Mouse (Mus musculus) ovary, postnatal 10 days (tissue): ENCODE data around the gene Klhl29.
"Not testable (repeated sequence)": the region's sequence is repeated elsewhere in the genome, so short reads cannot be mapped to it uniquely, and the experiment has no call there.

Source experiments
- DNase-seq: peaks from one replicate; pipeline ENCODE4 v3.0.0; 2022; ENCODE audit warnings: low spot score

The Klhl29 gene

DNA sequence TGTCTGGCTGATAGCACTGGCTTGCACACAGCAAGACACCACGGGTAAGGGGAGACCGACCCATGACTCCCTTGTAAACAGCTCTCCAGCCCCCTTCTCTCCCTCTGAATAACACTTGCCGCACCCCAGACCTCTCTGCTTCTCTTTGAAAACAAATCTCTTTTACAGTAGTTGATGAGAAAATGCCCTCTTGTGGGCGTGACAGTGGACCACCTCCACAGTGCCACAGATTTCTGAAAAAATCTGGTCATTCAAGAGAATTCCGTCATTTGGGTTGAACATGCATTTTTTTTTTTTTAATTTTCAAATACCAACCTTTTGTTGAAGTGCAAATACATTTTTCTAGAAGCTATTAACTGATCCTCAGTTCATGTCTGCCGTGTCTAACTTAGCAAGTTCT lies 17.0 kb downstream of the Klhl29 start:
- no peak for DNase-seq

DNA sequence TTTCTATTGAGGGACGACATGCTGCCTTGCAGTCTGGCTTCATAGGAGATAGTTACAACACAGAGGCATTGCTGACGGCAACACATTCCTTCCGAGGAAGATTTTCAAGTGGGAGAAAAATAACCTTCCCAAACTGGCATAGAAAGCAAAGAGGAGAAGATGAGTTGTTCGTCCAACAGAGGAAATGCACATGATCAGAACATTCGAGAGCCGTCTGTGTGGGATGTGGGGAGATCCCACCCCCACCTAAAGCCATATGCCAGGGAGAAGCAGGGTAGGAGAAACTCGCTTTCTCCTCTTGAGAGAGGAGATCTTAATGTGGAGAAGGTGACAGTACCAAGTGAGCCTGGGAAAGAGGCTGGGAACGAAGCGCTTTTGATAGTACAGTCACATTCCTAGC lies 22.1 kb downstream of the Klhl29 start:
- no peak for DNase-seq

DNA sequence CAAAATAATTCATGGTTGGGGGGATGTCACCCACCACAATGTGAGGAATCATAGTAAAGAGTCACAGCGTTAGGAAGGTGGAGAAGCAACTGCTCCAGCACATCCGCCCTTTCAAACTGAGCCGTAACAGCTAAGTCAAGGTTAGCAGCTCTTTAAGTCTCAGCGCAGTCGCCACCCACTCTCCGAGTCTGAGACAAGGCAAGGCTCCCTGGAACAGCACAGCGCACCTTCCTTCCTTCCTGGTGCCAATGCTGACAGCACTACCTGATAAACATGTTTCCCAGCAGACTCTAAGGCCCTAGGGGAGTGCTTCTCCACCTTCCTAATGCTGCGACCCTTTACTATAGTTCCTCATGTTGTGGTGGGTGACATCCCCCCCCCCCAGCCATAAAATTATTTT lies 22.7 kb downstream of the Klhl29 start:
- no peak for DNase-seq

DNA sequence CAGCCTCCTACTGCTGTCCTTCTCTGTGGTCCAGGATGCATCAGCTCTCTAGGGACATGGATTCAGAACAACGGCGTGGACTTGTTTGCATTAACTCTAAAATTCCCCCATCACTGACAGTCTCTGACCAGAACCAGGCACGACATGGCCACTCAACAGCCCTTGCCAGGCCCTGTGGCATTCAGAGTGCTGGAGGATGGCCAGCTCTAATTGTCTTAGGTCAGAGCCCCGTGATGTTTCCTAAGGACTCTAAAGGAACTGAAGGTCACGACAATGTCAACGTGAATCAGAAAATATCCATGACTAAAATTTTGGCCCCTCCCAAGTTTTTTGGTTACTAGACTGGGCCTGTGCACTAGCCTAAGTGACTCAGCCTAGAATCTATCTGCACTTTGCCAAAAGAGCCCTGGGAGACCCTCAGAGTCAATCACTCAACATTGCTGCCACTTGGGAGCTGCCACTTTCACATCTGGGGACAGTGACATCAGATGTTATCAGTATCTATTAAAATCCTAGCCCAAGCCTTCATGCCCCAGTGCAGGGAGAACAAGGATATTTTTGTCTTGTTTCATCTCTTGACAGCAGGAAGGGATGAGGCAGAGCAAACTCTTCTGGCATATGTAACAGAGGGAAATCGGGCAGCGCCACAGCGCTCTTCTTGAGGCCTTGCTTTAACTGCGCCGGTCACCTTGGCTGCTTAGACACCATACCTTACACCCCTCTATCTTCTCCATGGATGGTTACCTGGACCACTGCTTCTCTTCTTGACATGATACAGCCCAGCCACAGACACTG lies 24.8 kb downstream of the Klhl29 start:
- no peak for DNase-seq

DNA sequence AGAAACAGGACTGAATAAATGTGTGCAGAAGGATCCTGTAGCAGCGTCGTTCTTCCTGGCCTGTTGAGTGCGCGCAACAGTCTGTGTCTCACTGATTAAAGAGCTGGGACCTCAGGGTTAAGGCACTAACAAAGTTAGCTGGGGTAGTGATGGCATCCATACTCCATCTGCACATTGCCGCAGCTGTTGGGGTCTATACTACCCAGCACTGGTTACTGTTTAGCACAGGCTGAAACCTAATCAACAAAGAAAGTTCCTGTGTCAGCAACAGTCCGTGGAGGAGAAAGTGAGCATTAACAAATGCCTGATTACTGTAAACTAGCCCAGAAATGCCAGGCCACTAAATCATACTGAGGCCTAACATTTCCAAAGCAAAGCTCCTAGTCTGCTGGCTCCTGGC lies 30.4 kb downstream of the Klhl29 start:
- no peak for DNase-seq

DNA sequence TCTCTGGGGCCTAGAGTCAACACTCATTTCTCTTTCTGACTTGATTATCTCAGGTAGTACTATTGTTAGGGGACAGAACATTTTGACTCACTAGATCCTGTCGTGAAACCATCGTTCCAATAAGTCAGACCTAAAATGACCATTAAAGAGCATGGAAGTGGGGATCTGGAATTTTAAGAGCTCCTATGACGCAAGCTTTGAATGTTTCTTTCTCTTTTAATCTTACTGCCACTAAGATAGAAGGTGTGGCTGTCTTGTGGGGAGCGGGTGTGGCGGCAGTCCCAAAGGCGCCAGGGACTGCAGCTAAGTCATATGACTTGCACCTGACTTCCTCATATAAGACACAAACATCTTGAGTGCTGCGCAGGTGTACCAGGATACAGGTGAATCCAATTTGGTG lies 31.0 kb downstream of the Klhl29 start:
- not testable (repeated sequence) for DNase-seq

DNA sequence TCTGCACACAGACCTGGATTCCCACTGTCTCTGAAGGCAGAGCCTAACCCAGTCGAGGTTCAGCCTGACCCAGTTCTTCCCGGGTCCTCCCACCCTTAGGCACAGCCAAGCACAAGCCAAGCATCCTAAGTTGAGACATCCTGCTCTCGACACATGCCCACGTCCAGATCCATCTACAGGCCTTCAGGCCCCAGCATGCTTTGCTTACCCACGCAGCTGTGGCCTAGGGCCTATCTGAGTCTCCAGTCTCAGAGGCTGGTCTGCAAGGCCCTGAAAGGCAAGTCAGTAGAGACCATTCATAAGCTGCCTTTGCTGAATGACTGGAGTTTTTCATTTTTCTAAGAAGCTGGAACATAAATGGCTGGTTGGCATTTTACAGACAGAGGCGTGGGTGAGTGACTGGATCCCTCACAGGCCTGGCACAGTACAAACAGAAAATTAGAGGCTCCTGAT lies 35.3 kb downstream of the Klhl29 start:
- DNase-seq = no peak

DNA sequence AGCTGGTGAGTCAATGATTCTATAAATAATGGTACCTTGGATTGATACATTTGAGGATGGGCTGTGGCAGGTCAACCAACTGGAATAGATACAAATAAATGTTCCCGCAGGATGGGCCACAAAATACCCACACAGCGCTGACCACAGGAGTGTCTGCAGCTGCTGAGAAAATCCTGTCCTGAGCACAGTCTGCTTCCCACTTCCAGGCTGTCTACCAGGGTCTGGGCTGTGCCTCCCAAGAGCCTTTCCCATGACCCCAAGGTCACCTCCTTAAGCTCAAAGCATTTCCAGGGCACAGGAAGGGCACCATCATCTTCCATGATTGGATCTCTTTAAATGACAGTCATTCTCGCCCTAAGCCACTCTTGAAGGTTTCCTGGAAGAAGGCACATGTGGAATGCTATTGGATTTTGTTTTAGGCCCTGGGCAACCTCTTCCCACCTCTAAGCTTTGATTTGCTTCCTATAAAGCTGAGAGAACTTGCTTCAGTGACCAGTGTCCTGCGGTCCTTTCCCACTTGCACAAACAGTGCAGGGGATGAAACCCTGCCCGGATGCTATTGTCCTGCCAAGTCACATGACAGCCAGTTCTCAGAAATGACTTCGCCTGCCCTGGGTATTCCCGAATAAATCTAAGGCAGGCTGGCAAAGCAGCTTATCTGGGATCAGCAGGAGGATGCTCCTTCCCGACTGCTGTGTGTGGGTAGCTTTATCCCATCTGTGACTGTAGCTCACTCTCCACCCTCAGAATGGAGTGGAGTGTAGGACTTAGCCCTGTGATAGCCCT lies 38.4 kb downstream of the Klhl29 start:
- no peak for DNase-seq

DNA sequence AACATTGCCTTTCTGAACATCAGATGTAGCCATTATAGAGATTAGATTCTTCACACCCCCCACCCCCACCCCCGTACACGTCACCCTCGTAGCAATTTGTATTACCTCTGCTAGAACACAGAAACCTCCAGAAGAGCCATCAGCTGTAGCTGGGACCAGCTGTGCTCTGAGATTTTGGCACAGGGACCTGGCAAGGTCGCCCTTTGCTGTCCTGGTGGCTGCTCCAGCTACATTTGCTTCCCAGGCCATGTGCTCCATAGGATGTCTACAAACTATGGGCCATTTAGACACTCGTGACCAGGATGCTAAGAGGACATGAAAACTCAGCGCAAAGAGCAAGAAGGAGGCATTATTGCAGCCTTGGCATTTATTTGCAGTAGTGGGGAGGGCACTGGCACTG lies 39.2 kb downstream of the Klhl29 start:
- no peak for DNase-seq

DNA sequence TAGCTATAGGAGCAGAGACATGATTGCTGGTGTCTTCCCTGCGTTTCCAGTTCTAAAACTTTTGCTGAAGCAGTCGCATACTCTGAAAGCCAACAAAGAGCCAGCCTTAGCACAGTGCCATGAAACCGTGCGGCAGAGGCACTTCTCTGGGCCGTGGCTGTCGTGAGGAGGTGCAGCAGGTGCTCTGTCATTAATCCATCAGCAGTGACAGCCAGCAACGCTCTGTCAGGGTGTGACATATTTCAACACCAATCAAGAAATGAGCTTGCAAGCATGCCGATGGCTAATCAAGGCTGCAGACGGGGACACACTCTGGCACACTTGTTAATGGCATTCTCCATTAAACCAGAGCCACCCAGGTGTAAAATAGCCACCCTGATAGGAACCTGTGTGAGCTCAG lies 40.5 kb downstream of the Klhl29 start:
- DNase-seq = no peak

DNA sequence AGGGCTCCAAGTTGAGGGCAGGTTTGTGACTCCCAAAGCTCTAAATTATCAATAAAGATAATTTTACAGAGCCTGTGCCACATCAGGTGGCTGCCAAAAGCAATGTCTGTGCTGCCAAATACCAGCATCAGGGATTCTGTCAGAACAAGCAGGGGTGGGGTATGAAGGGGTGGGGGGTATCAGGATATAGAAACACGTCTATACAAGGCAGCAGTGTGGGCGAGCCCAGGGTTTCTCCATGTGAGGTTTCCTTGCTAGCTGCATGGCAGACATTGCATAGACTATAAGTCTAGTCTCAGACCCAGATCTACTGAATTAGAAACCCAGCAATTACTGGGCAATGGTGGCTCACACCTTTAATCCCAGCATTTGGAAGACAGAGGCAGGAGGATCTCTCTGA lies 41.3 kb downstream of the Klhl29 start:
- no peak for DNase-seq

DNA sequence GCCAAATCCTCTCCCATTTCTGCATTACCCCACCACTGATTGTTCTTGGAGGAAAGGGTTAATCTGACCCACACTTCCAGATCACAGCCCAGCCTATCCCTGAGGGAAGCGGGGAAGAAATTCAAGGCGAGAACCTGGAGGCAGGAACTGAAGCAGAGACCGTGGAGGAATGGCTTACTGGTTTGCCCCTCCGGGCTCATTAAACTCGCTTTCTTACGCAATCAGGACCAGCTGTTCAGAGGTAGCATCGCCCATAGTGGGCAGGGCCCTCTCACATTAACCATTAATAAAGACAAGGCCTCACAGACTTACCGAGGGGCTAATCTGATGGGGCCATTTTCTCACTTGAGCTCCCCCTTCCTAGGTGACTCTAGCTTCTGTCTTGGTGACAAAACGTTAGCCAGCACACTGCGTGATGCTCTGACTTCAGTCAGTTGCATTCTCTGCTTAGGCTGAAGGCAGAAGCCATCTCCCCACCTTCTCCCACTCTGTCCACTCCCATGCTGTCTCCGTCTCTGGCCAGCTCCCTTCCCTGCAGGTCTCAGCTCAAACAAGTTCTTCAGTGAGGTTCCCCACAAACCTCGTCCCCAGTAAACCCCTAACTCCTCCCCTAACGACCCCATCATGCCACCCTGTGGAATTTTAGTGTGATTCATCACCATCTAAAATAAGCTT lies 43.5 kb downstream of the Klhl29 start:
- DNase-seq = no peak

DNA sequence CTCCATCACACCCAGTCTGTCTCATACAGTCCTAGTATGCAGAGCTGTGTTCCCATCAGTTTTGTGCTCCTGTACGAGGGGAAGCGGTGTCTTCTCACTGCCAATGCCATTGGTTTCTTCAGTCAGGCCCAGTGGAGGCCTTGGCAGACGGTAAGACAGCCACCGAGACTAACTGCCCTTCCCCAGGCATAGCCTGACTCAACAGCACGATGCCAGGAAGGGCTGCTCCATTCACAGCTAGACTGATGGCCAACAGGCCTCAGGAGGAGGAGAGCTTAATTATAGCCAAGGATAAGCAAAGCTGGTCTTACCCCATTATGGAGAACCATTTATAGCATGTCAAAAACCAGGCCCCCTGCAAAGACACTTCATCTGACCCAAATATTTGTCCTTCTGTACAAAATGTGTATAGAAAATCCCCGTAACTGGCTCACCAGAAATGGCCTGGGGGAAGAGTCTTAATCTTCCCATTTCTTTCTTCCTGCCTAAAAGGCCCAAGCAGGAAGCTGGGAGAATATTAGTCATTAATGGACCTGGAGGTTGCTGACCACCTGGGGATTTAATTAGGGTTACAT lies 44.9 kb downstream of the Klhl29 start:
- no peak for DNase-seq

DNA sequence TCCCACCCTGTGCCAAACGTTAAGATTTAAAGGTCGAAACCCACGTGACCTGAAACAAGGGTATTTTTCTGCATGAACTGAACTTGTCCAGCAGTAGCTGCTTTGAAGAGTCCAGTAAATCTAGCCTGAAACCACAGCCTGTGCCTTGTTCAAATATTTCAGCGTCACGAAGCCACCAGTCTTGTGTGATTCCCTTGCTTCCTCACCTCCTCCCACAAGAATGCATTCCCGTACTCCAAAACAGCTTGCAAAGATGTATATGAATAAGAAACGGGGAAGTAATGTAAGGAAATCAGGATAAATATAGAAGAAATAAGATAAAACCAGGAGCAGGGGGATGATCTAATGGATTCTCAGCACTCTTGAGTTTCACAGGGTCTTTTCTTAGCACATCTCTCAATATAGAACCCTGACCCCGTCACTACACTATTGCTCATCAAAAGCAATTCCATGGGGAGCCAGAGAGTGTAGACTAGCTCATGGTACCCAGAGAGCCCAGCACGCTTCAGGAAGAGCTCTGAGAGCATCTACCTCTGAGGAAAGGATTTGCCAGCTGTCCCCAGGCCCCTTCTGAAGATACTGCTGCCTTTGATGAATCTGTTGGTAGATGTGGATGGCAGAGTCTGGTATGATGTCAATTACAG lies 52.9 kb downstream of the Klhl29 start:
- no peak for DNase-seq

DNA sequence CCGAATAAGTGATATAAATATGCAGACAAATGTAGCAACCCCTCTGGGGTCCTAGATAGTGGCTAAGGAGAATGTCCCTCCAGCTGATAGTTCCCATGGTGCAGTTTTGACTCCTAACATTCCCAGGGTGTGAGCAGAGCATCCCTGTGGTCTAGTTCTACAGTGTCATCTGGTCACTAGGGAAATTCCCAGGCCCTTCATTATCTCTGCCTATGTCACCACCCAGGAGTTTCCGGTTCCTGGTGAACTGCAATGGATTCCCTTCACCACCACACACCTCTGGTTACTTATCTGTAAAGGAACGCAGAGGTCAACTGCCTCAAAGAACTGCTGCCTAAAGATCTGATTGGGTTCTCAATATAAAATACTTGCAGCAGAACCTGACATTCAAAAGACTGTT lies 54.5 kb downstream of the Klhl29 start:
- DNase-seq = no peak

DNA sequence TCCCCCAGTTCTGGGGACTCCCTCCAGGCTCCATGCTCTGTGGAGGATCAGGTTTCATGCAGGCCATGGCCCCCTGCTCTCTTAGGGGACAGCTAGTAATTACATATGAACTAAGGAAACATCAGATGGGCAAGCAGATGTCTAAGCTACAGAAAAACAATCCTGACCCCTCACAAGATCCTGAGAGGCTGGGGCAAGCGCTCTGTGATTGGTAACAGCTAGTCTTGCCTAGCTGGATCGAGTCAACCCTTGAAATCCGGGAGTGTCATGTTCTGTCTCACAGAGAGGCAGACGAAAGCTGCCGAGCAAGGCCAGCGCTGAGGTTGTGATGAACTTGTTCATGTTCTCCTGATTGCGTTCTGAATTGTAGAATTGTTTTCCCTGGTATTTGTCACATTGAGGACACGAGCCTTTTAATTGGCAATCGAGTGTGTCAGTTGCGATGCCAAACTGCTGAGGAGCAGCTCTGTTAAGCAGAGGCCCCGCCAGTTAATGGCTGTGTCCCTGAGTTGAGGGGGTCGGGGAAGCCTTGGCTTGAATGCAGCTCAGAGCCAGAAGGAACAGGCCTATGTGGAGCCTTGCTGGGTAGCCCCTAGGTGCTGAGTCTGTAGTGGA lies 56.0 kb downstream of the Klhl29 start:
- no peak for DNase-seq

DNA sequence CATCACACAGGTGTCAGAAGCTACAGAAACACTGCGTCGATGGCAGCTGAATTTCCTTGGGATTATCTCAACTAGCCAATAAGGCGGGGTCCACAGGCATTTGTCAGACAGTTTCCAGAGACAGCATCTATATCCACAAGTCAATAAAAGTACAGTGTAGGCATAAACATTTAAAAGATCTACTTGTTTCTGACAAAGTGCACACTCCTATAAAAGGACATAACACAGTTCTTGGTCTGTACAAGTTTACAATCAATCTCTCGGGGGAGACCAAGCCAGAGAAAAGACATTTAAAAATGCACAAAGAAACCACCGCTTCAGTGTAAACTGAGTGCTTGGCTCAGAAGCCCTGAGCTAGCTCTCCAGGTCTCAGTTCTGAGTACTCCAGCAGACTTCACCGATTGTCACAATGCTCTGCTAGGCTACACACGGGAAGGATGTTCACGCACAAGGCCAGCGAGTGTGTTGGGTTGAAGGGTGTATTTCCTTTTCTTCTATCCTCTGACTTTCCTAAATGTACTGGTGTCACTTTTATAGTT lies 59.4 kb downstream of the Klhl29 start:
- DNase-seq = no peak

DNA sequence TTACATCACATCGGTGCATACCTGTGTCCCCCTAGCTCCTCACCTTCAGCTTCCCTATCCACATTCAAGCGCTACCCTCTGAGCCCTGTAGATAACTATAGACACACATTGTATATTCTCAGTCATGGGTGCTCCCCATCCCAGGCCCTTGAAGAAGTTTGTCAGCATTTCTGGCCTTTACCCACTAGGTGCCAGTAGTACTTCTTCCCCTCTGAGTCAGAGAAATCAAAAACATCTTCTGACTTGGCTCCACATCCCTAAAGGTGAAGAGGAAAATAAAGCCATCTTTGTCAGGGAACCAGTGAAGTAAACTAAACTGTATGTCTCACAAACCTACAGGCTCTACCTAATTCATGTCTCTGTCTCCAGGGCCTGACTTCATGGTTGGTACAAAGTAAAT lies 67.6 kb downstream of the Klhl29 start:
- no peak for DNase-seq

DNA sequence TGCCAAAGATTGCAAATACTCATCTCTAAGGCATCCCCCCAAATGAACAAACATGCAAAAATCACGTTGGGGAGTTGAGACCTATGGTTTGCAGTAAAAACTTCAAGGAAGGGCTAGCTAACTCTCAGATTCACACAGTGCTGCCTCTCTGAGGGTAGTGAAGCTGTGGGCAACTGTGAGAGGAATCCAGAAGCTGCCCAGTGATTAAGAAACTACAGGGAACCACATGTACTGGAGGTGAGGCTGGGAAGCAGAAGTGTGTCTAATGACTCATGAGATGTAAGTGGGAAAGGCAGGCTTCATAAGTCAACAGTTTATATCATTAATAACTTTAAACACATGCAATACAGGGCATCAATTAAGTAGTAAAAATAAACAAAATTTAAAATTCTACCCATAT lies 70.0 kb downstream of the Klhl29 start:
- no peak for DNase-seq

DNA sequence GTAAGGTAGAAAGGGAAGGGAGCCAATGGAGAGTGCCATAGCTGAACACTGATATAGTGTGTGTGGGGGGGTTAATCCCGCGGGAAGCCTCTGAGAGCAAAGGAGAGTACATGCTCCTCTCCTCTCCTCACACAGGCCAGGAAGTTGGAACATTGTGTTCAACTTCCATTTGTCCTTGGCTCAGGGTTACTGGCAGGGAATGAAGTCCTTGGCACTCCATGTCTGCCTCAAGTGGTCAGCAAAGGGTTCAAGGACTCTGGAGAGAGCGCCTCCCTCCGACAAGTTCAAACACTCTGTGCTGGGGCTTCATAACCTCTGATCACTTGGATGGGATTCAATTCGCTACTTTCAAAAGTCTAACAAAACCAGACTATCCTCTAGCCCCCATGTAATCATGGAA lies 71.6 kb downstream of the Klhl29 start:
- no peak for DNase-seq

DNA sequence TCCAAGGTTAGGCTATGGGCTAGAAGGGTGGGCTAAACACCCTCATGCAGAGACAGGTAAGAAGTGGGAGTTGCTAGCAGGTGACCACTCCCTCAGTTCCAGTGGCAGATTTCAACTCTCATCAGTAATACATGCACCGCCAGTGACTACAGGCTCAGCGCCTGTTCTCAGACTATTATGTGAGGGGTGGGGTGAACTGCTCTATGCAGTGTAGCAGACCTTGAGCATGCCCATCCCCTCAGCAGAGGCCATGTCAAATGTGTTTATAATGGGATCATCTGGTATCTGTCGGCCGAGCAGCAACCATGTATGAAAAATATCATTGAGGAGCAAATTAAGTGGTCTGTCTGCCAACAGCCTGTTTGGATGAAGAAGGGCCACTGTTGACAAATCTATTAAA lies 72.4 kb downstream of the Klhl29 start:
- no peak for DNase-seq
